Mouse (Mus musculus): ENCODE measurements around the gene Cysltr2. TPM values are rescaled to one million over a fixed set of nuclear protein-coding genes. Genes with fewer than 3 reads are reported as not detected.

Gene Cysltr2
- total and polyA plus RNA-seq, 2 experiments from 2014 or later, result not detected

DNA sequence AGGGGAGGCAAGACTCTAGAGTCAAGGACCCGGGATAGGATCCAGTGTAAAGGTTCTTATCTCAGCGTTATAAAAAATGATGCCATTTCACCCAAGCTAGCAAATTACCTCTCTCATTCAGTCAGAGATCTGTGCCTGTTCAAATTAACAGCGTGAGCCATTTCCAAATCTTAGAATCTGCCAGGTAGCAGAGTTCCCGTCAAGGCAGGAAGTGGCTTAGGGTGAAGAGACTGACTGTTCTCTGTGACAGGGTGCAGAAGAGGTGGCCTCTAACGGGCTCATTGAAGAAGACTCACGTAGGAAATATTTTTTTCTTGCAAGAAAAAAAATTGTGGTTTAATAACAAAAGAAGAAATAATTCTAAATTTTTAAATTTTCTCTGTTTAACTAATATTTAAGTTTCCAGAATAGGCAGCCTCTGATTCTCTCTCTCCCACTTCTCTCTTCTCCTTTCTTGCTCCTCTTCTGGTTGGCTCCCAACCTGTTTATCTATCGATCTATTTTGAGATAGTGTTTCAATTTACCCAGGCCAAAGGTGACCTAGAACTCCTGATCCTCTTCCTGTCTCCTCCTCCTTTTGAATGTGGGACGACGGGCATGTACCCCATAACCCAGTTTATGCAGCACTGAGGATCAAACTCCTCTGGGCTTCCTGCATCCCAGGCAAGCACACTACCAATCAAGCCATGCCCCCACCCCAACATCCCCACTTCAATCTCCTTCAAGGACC is 3.5 kb downstream of the Cysltr2 start:
- no peak overlapping the region for H3K27ac ChIP-seq (ENCODE audit: low read depth)
- no peaks in the 10 kb centered on the region for H3K27me3 ChIP-seq (ENCODE audit: control insufficient read depth, insufficient read depth, low read length)
- H3K4me2 ChIP-seq (ENCODE audit: low read depth, low read length), result no peak overlapping the region
- TF ChIP-seq EP300 (IDR thresholded peaks at IDR 0.05; ENCODE audit: low read depth) (no peak), CTCF (IDR thresholded peaks at IDR 0.05; ENCODE audit: low read depth) (no peak)
- H3K4me1 ChIP-seq (ENCODE audit: control insufficient read depth, insufficient read depth), result no peaks in the 10 kb centered on the region
- H3K9me3 ChIP-seq (replicated peaks; ENCODE audit: control insufficient read depth, low read length), result no peaks in the 10 kb centered on the region
- H3K9ac ChIP-seq (replicated peaks; ENCODE audit: low read depth, low read length), result no peak overlapping the region
- WGBS, result 65% methylated on average over 9 of the region's 9 CpGs
- H3K36me3 ChIP-seq (replicated peaks; ENCODE audit: control insufficient read depth, insufficient read depth, low read length), result no peaks in the 10 kb centered on the region
- ATAC-seq (ENCODE audit: insufficient read depth, low read depth) (no peak), DNase-seq (ENCODE audit: low spot score) (no peak)
- no peak overlapping the region for H3K4me3 ChIP-seq (ENCODE audit: low read depth, low read length)

DNA sequence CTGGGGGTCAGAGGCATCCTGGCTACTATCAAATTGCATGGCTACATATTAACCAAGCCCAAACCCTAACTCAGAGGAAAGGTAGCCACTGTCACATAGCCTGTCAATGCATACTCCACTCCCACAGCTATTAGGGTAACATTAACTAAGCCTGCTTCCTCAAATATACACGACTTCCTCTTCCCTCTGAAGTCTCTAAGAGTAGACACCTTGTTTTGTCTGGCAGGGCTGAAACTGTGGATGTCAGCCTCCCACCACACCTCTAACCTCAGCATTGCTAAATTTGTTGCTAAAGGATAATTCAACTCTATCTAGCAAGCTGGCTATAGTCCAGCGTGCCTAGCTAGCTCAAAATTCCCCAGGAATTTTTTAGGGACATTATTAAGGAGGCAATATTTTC is 7.2 kb downstream of the Cysltr2 start:
- no peak overlapping the region for H3K4me2 ChIP-seq (ENCODE audit: low read depth, low read length)
- H3K36me3 ChIP-seq (replicated peaks; ENCODE audit: control insufficient read depth, insufficient read depth, low read length), result no peaks in the 10 kb centered on the region
- H3K27ac ChIP-seq (ENCODE audit: low read depth), result no peak overlapping the region
- 32% methylated on average over 2 of the region's 2 CpGs for WGBS
- DNase-seq (ENCODE audit: low spot score) (no peak), ATAC-seq (ENCODE audit: insufficient read depth, low read depth) (no peak)
- H3K4me3 ChIP-seq (ENCODE audit: low read depth, low read length), result no peak overlapping the region
- TF ChIP-seq CTCF (IDR thresholded peaks at IDR 0.05; ENCODE audit: low read depth), result no peak
- H3K4me1 ChIP-seq (ENCODE audit: control insufficient read depth, insufficient read depth), result no peaks in the 10 kb centered on the region
- H3K9me3 ChIP-seq (replicated peaks; ENCODE audit: control insufficient read depth, low read length), result no peaks in the 10 kb centered on the region
- H3K9ac ChIP-seq (replicated peaks; ENCODE audit: low read depth, low read length), result no peak overlapping the region
- no peaks in the 10 kb centered on the region for H3K27me3 ChIP-seq (ENCODE audit: control insufficient read depth, insufficient read depth, low read length)

DNA sequence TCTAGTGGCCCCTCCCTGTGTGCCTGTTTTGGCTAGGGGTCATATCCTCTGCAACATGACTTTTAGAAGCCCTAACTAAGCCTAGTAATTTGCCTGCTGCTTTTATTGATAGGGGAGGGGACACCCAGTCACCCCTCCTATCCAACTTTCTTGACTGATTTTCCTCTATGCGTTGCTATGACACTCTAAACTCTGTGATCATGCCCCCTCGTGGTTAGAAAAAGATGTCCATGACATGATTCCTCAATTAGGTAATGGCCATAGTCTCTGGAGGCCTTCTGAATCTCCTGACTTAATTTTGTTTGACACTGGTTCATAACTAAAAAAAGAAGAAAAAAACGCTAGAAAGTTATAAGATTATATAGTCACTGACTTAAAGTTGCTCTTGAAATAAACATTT is 15.6 kb downstream of the Cysltr2 start:
- H3K9ac ChIP-seq (replicated peaks; ENCODE audit: low read depth, low read length), result no peak overlapping the region
- no peak overlapping the region for H3K4me3 ChIP-seq (ENCODE audit: low read depth, low read length)
- no peaks in the 10 kb centered on the region for H3K9me3 ChIP-seq (replicated peaks; ENCODE audit: control insufficient read depth, low read length)
- no peaks in the 10 kb centered on the region for H3K36me3 ChIP-seq (replicated peaks; ENCODE audit: control insufficient read depth, insufficient read depth, low read length)
- no peaks in the 10 kb centered on the region for H3K27me3 ChIP-seq (ENCODE audit: control insufficient read depth, insufficient read depth, low read length)
- WGBS, result 42% methylated on average over 3 of the region's 3 CpGs
- ATAC-seq (ENCODE audit: insufficient read depth, low read depth) (no peak), DNase-seq (ENCODE audit: low spot score) (no peak)
- no peak overlapping the region for H3K27ac ChIP-seq (ENCODE audit: low read depth)
- no peak overlapping the region for H3K4me2 ChIP-seq (ENCODE audit: low read depth, low read length)
- no peaks in the 10 kb centered on the region for H3K4me1 ChIP-seq (ENCODE audit: control insufficient read depth, insufficient read depth)
- TF ChIP-seq CTCF (IDR thresholded peaks at IDR 0.05; ENCODE audit: low read depth) (no peak), EP300 (IDR thresholded peaks at IDR 0.05; ENCODE audit: low read depth) (no peak)

DNA sequence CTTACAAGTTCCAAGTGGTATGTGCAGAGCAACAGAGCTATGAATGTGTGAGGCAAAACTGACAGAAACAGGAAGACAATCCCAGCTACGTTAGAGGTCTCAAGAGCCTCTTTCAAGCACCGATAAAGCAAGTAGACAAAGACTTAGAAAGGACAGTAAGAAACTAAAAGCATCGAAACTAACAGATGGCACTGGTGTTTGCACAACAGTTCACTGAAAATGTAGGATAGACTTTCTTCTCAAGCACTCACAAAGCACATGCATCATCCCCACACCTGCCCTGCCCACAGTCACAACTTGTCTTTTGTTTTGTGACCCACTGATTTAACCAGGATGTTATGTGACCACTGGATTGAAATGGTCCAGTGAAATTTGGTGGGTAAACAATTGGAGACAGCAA is 17.7 kb downstream of the Cysltr2 start:
- 70% methylated on average over 3 of the region's 3 CpGs for WGBS

DNA sequence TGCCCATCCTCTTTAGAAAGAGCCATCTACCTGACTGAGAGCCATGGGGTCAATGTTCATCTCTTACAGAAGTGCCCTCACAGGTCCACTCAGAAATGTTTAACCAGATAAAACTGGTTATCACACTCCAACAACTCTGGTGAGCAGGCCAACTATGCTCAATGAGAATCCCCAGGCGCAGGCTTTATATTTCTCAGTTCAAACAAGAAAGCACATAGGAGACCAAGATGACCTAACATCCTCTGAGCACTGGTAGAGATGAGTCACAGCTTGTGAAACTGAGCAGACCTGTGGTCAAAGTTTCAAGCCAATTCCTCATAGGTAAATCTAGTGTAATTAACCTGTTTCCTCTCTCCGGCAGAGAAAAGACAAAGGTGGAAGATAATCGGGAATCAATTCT is 31.6 kb downstream of the Cysltr2 start:
- no peak overlapping the region for H3K9ac ChIP-seq (replicated peaks; ENCODE audit: low read depth, low read length)
- no peak for TF ChIP-seq EP300 (IDR thresholded peaks at IDR 0.05; ENCODE audit: low read depth)
- H3K4me3 ChIP-seq (ENCODE audit: low read depth, low read length), result no peak overlapping the region
- H3K27ac ChIP-seq (ENCODE audit: low read depth), result no peak overlapping the region
- no peaks in the 10 kb centered on the region for H3K9me3 ChIP-seq (replicated peaks; ENCODE audit: control insufficient read depth, low read length)
- no peaks in the 10 kb centered on the region for H3K4me1 ChIP-seq (ENCODE audit: control insufficient read depth, insufficient read depth)
- H3K4me2 ChIP-seq (ENCODE audit: low read depth, low read length), result no peak overlapping the region
- DNase-seq (ENCODE audit: low spot score), result no peak
- H3K27me3 ChIP-seq (ENCODE audit: control insufficient read depth, insufficient read depth, low read length), result no peaks in the 10 kb centered on the region
- no peaks in the 10 kb centered on the region for H3K36me3 ChIP-seq (replicated peaks; ENCODE audit: control insufficient read depth, insufficient read depth, low read length)
- 88% methylated on average over 3 of the region's 3 CpGs for WGBS
- ATAC-seq (ENCODE audit: insufficient read depth, low read depth), result no peak

More for the DNA sequence above, 17.7 kb downstream of the Cysltr2 start:
- no peak overlapping the region for H3K4me2 ChIP-seq (ENCODE audit: low read depth, low read length)
- DNase-seq (ENCODE audit: low spot score) (no peak), ATAC-seq (ENCODE audit: insufficient read depth, low read depth) (no peak)
- TF ChIP-seq EP300 (IDR thresholded peaks at IDR 0.05; ENCODE audit: low read depth) (no peak), CTCF (IDR thresholded peaks at IDR 0.05; ENCODE audit: low read depth) (no peak)
- H3K4me3 ChIP-seq (ENCODE audit: low read depth, low read length), result no peak overlapping the region
- H3K27ac ChIP-seq (ENCODE audit: low read depth), result no peak overlapping the region
- H3K9me3 ChIP-seq (replicated peaks; ENCODE audit: control insufficient read depth, low read length), result no peaks in the 10 kb centered on the region
- H3K4me1 ChIP-seq (ENCODE audit: control insufficient read depth, insufficient read depth), result no peaks in the 10 kb centered on the region
- no peaks in the 10 kb centered on the region for H3K36me3 ChIP-seq (replicated peaks; ENCODE audit: control insufficient read depth, insufficient read depth, low read length)
- H3K9ac ChIP-seq (replicated peaks; ENCODE audit: low read depth, low read length), result no peak overlapping the region
- no peaks in the 10 kb centered on the region for H3K27me3 ChIP-seq (ENCODE audit: control insufficient read depth, insufficient read depth, low read length)

DNA sequence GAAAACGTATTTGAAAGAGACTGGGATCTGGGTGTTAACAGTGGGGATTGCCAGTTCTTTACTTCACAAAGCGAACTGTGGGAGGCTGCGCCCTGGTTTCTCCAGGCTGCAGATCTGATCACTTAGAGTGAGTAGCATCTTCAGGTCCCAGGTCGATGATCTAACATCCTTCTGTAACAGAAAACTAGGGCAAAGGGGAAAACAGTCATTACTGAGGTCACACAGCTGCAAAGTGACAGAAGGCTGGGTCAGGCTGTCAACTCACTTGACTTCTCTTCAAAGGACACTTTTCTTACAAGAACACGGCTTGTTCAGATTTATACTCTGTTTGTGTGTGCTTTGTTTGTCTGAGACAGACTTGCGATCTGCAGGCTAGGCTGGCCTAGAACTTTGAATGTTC is 33.5 kb downstream of the Cysltr2 start:
- Histone ChIP-seq H3K9me3 (replicated peaks; ENCODE audit: control insufficient read depth, low read length) (no peaks in the 10 kb centered on the region), H3K4me3 (ENCODE audit: low read depth, low read length) (no peak overlapping the region), H3K4me2 (ENCODE audit: low read depth, low read length) (no peak overlapping the region), H3K27ac (ENCODE audit: low read depth) (no peak overlapping the region), H3K4me1 (ENCODE audit: control insufficient read depth, insufficient read depth) (no peaks in the 10 kb centered on the region), H3K9ac (replicated peaks; ENCODE audit: low read depth, low read length) (no peak overlapping the region), H3K36me3 (replicated peaks; ENCODE audit: control insufficient read depth, insufficient read depth, low read length) (no peaks in the 10 kb centered on the region), H3K27me3 (ENCODE audit: control insufficient read depth, insufficient read depth, low read length) (no peaks in the 10 kb centered on the region)
- DNase-seq (ENCODE audit: low spot score), result no peak
- ATAC-seq (ENCODE audit: insufficient read depth, low read depth), result no peak
- TF ChIP-seq EP300 (IDR thresholded peaks at IDR 0.05; ENCODE audit: low read depth) (no peak), CTCF (IDR thresholded peaks at IDR 0.05; ENCODE audit: low read depth) (no peak)
- WGBS, result 60% methylated on average over 6 of the region's 6 CpGs
